Mouse (Mus musculus) natural killer cell, adult 2 months (primary cell): ENCODE data around the gene Hsd17b11.
"Not testable (repeated sequence)": the region's sequence is repeated elsewhere in the genome, so short reads cannot be mapped to it uniquely, and the experiment has no call there.

Experiments used
- DNase-seq, 2 experiments: peaks; one replicate each; pipeline ENCODE4 v3.0.0; 2022; ENCODE audit warnings: low spot score in 2 of 2

The Hsd17b11 gene

GRCm38 (mm10) chr5:103980705-103981560, 40.8 kb downstream of the Hsd17b11 start:
- no peak for DNase-seq

GRCm38 (mm10) chr5:103977907-103978570, 43.7 kb downstream of the Hsd17b11 start:
- DNase-seq = no peak

- no peak for DNase-seq
Observed at GRCm38 (mm10) chr5:103977297-103977696, 44.4 kb downstream of the Hsd17b11 start, which contains the start of gene Hsd17b13. TSS of gene Hsd17b13 (minus strand) at chr5:103977410.

- peak in 1 of 2 experiments; percentile 15 for DNase-seq
Observed at GRCm38 (mm10) chr5:103975736-103976135, 46.0 kb downstream of the Hsd17b11 start.

GRCm38 (mm10) chr5:103972801-103973200, 48.9 kb downstream of the Hsd17b11 start:
- peak in 1 of 2 experiments; percentile 6 for DNase-seq

GRCm38 (mm10) chr5:103972379-103972778, 49.3 kb downstream of the Hsd17b11 start:
- DNase-seq = peak; percentile 18 to 38

- DNase-seq = no peak
Observed at GRCm38 (mm10) chr5:103971051-103971450, 50.7 kb downstream of the Hsd17b11 start.

- no peak for DNase-seq
Observed at GRCm38 (mm10) chr5:103962935-103963429, 58.7 kb downstream of the Hsd17b11 start.

- DNase-seq = no peak
Observed at GRCm38 (mm10) chr5:103954638-103955037, 67.1 kb downstream of the Hsd17b11 start.

GRCm38 (mm10) chr5:103953135-103954083, 68.3 kb downstream of the Hsd17b11 start:
- no peak for DNase-seq

- not testable (repeated sequence) for DNase-seq
Observed at GRCm38 (mm10) chr5:103950138-103950537, 71.6 kb downstream of the Hsd17b11 start.

- no peak for DNase-seq
Observed at GRCm38 (mm10) chr5:103943183-103943582, 78.5 kb downstream of the Hsd17b11 start.

GRCm38 (mm10) chr5:103939856-103940255, 81.9 kb downstream of the Hsd17b11 start:
- DNase-seq = no peak
